Mouse (Mus musculus): ENCODE data around the gene Mrpl24. TPM values are rescaled to one million over a fixed set of nuclear protein-coding genes. Genes with fewer than 3 reads are reported as not detected.

Mrpl24 gene
- polyA plus RNA-seq, 1 experiment, result 100 TPM

DNA sequence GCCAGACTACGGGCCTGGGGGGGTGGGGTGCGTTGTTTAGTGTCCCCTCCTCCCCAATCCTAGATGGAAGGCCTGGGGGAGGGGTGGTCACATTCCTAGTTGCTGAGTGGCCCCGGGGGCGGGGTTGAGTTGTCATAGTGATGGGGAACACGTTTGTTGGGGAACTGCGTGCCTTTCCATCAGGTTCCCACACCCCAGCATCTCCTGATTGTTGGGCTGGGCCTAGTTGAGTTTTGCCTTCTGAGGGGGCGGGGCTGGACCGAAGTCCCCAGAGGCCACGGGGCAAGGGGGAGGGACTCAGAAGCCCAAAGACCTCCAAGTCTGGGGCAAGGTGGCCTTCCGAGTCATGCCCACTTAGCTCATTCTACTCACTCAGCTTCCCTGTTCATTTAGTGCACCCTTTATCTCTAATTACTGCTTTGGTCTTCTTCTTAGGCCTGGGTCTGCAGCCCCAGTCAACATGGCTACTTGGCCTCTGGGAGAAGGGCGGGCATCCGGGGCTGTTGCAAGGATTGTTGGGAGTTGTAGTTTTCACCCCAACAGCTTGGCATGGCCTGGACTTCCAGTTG lies 8.6 kb upstream of the Mrpl24 start:
- peak; percentile 94 for DNase-seq
- H3K27me3 ChIP-seq (replicated peaks; ENCODE audit: control insufficient read depth, insufficient read depth, low read length), result no peaks in the 10 kb centered on the region
- TF ChIP-seq POLR2A (IDR thresholded peaks at IDR 0.05; ENCODE audit: low read depth, low read length) (no peak), CTCF (conservative IDR thresholded peaks at IDR 0.05; ENCODE audit: insufficient read depth, insufficient read length, low read depth, low read length) (no peak)
- H3K36me3 ChIP-seq (ENCODE audit: control insufficient read depth, insufficient read depth, low read length), result peaks cover 3% of the 10 kb centered on the region; the same call in 1 of the 2 replicates
- peaks cover 28% of the 10 kb centered on the region for H3K4me1 ChIP-seq (ENCODE audit: control insufficient read depth, insufficient read depth, low read length)
- peak overlapping the region; percentile 99 for H3K27ac ChIP-seq (ENCODE audit: insufficient read depth, low read depth, low read length)
- 3% methylated on average over 12 of the region's 12 CpGs for WGBS
- peak overlapping the region; percentile 76 for H3K4me3 ChIP-seq (ENCODE audit: insufficient read depth, low read depth, low read length)

DNA sequence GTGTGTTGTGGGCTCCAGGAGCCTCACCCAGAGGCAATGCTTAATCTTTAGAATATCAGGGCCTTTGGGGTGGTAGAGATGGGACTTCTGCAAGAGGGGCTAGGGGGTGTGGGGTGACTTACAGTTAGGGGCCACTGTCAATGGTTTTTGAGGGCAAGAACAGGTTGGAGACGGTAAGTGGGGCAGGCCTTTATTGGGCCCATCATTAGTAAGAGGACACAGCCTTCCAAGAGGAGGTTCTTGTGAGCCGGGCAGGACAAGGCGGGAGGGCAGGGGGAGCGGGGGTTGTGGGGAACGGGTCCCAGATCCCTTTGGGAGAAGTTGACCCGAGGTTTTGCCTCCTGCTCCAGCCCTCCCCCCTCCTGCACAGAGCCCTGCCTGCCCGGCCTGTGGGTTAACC lies 5.8 kb upstream of the Mrpl24 start:
- TF ChIP-seq POLR2A (IDR thresholded peaks at IDR 0.05; ENCODE audit: low read depth, low read length) (no peak), CTCF (conservative IDR thresholded peaks at IDR 0.05; ENCODE audit: insufficient read depth, insufficient read length, low read depth, low read length) (no peak)
- no peak for DNase-seq
- H3K4me1 ChIP-seq (ENCODE audit: control insufficient read depth, insufficient read depth, low read length), result peaks cover 21% of the 10 kb centered on the region
- no peak overlapping the region for H3K4me3 ChIP-seq (ENCODE audit: insufficient read depth, low read depth, low read length)
- H3K36me3 ChIP-seq (ENCODE audit: control insufficient read depth, insufficient read depth, low read length), result peaks cover 3% of the 10 kb centered on the region; the same call in 1 of the 2 replicates
- H3K27me3 ChIP-seq (replicated peaks; ENCODE audit: control insufficient read depth, insufficient read depth, low read length), result no peaks in the 10 kb centered on the region
- no peak overlapping the region for H3K27ac ChIP-seq (ENCODE audit: insufficient read depth, low read depth, low read length)
- WGBS, result 81% methylated on average over 7 of the region's 7 CpGs

DNA sequence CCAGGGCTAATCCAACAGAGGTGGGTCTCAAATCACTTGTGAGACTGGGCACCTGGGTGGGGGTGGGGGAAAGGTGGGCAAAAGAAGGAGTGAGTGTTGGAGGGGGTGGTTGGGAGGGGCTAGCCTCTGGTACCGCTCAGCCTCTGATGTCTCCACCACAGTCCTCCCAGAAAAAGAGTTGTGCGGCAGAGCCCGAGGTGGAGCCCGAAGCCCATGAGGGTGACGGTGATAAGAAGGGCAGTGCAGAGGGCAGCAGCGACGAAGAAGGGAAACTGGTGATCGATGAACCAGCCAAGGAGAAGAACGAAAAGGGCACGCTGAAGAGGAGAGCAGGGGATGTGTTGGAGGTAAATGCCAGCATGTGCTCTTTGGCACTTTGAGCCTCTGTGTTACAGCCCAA lies 5.4 kb upstream of the Mrpl24 start:
- Histone ChIP-seq H3K27ac (ENCODE audit: insufficient read depth, low read depth, low read length) (no peak overlapping the region), H3K27me3 (replicated peaks; ENCODE audit: control insufficient read depth, insufficient read depth, low read length) (no peaks in the 10 kb centered on the region), H3K4me1 (ENCODE audit: control insufficient read depth, insufficient read depth, low read length) (peaks cover 17% of the 10 kb centered on the region), H3K4me3 (ENCODE audit: insufficient read depth, low read depth, low read length) (no peak overlapping the region), H3K36me3 (ENCODE audit: control insufficient read depth, insufficient read depth, low read length) (peaks cover 3% of the 10 kb centered on the region; the same call in 1 of the 2 replicates)
- no peak for DNase-seq
- WGBS, result 91% methylated on average over 10 of the region's 10 CpGs
- TF ChIP-seq CTCF (conservative IDR thresholded peaks at IDR 0.05; ENCODE audit: insufficient read depth, insufficient read length, low read depth, low read length) (no peak), POLR2A (IDR thresholded peaks at IDR 0.05; ENCODE audit: low read depth, low read length) (no peak)

DNA sequence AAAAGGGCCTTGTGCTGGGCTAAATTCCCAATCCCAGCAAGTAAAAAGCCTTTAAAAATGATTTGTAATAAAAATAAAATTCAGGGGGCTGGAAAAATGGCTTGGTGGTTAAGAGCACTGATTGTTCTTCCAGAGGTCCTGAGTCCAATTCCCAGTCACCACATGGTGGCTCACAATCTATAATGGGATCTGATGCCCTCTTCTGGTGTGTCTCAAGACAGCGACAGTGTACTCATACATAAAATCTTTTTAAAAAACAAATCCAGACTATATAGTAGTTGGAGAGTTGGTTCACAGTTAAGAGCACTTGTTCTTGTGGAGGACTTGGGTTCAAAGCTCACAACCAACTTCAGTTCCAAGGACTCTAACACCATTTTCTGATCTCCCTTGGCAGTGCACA lies 2.3 kb upstream of the Mrpl24 start:
- WGBS, result 92% methylated on average over 1 of the region's 1 CpGs
- no peak for DNase-seq

DNA sequence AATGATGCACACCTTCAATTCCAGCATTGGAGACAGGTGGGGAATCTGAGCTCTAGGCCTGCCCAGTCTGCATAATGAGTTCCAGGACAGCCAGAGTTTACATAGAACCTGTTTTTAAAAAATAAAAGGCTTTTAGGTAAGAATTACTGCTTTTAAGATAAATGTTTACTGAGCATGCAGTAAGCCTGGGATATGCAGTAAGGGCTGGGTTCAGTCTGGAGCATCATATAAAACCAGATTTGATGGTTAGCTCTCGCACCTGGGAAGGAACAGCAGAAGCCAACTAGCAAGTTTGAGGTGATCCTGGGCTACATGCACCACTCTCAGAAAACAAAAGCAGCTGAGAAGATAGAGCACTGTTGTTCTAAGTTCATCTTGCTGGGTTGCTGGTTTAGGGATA lies 755 bp upstream of the Mrpl24 start:
- no peak for DNase-seq

More for the DNA sequence above, 2.3 kb upstream of the Mrpl24 start:
- Histone ChIP-seq H3K4me3 (ENCODE audit: insufficient read depth, low read depth, low read length) (no peak overlapping the region), H3K36me3 (ENCODE audit: control insufficient read depth, insufficient read depth, low read length) (peaks cover 3% of the 10 kb centered on the region; the same call in 1 of the 2 replicates), H3K4me1 (ENCODE audit: control insufficient read depth, insufficient read depth, low read length) (no peaks in the 10 kb centered on the region), H3K27ac (ENCODE audit: insufficient read depth, low read depth, low read length) (no peak overlapping the region), H3K27me3 (replicated peaks; ENCODE audit: control insufficient read depth, insufficient read depth, low read length) (no peaks in the 10 kb centered on the region)
- TF ChIP-seq POLR2A (IDR thresholded peaks at IDR 0.05; ENCODE audit: low read depth, low read length) (no peak), CTCF (conservative IDR thresholded peaks at IDR 0.05; ENCODE audit: insufficient read depth, insufficient read length, low read depth, low read length) (0 out of 2 replicates have a peak, but pooled peaks have one; percentile 2)

DNA sequence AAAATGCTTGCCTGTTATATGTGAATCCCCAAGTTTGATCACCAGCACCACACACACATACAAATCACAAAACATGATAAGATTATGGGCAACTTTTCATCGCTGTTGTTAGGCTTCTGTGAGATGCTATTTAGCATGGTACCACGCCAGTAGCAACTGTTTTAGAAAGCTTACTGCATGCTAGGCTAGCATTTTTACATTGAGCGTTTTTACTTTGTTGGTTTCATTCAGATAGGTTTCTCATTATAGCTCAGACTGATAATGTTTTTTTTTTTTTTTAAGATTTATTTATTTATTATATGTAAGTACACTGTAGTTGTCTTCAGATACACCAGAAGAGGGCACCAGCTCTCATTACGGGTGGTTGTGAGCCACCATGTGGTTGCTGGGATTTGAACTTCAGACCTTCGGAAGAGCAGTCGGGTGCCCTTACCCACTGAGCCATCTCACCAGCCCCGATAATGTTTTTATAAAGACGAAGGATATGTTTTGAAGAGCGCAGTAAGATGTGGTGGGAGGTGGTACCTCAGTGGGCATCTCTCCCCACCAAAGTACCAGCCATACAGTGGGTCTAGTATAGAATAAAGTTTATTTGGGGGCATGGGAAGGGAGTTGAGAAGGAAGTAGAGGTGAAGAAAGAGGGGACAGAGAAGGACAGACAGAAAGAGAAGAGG lies 1.1 kb downstream of the Mrpl24 start:
- Histone ChIP-seq H3K4me3 (ENCODE audit: insufficient read depth, low read depth, low read length) (no peak overlapping the region), H3K27ac (ENCODE audit: insufficient read depth, low read depth, low read length) (no peak overlapping the region)

More for the DNA sequence above, 755 bp upstream of the Mrpl24 start:
- no peak for TF ChIP-seq CTCF (conservative IDR thresholded peaks at IDR 0.05; ENCODE audit: insufficient read depth, insufficient read length, low read depth, low read length)
- TF ChIP-seq POLR2A (IDR thresholded peaks at IDR 0.05; ENCODE audit: low read depth, low read length), result no peak
- peaks cover 6% of the 10 kb centered on the region for H3K36me3 ChIP-seq (ENCODE audit: control insufficient read depth, insufficient read depth, low read length)
- H3K4me3 ChIP-seq (ENCODE audit: insufficient read depth, low read depth, low read length), result no peak overlapping the region
- H3K27me3 ChIP-seq (replicated peaks; ENCODE audit: control insufficient read depth, insufficient read depth, low read length), result no peaks in the 10 kb centered on the region
- H3K27ac ChIP-seq (ENCODE audit: insufficient read depth, low read depth, low read length), result no peak overlapping the region
- WGBS, result 93% methylated on average over 1 of the region's 1 CpGs
- H3K4me1 ChIP-seq (ENCODE audit: control insufficient read depth, insufficient read depth, low read length), result no peaks in the 10 kb centered on the region

DNA sequence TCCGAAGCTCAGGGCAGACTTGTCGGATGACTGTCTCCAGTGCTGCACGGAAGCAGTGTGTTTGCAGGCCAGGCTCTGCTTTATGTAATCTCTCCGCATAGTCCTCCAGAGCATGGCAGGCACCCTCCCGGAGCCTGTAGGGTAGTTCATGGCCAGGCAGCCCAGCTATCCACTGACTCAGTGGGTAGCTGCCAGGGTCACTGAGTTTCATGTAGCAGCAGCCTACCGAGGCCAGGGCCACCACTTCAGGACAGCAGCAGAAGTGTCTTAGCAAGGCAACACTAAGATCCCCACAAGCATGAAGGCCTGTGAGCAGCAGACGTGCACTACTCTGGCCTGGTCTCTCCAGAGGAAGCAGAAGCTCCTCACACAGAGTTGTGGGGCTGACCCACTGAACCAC lies 5.7 kb downstream of the Mrpl24 start:
- Histone ChIP-seq H3K36me3 (ENCODE audit: control insufficient read depth, insufficient read depth, low read length) (peaks cover 6% of the 10 kb centered on the region), H3K4me3 (ENCODE audit: insufficient read depth, low read depth, low read length) (no peak overlapping the region), H3K4me1 (ENCODE audit: control insufficient read depth, insufficient read depth, low read length) (no peaks in the 10 kb centered on the region), H3K27me3 (replicated peaks; ENCODE audit: control insufficient read depth, insufficient read depth, low read length) (no peaks in the 10 kb centered on the region), H3K27ac (ENCODE audit: insufficient read depth, low read depth, low read length) (no peak overlapping the region)
- WGBS, result 89% methylated on average over 7 of the region's 7 CpGs
- no peak for TF ChIP-seq POLR2A (IDR thresholded peaks at IDR 0.05; ENCODE audit: low read depth, low read length)
- TF ChIP-seq CTCF (conservative IDR thresholded peaks at IDR 0.05; ENCODE audit: insufficient read depth, insufficient read length, low read depth, low read length), result no peak
- DNase-seq, result no peak

More for the DNA sequence above, 1.1 kb downstream of the Mrpl24 start:
- TF ChIP-seq POLR2A (IDR thresholded peaks at IDR 0.05; ENCODE audit: low read depth, low read length) (no peak), CTCF (conservative IDR thresholded peaks at IDR 0.05; ENCODE audit: insufficient read depth, insufficient read length, low read depth, low read length) (0 out of 2 replicates have a peak, but pooled peaks have one; percentile 1)
- no peaks in the 10 kb centered on the region for H3K4me1 ChIP-seq (ENCODE audit: control insufficient read depth, insufficient read depth, low read length)
- H3K36me3 ChIP-seq (ENCODE audit: control insufficient read depth, insufficient read depth, low read length), result peaks cover 6% of the 10 kb centered on the region
- DNase-seq, result no peak
- WGBS, result 53% methylated on average over 9 of the region's 9 CpGs
- no peaks in the 10 kb centered on the region for H3K27me3 ChIP-seq (replicated peaks; ENCODE audit: control insufficient read depth, insufficient read depth, low read length)

Measured in kidney, adult 2 months (tissue).